Mouse (Mus musculus) adipocyte (in vitro differentiated cells): Measurements from ENCODE around the gene Jmjd8.
A peak's percentile ranks its signal among the peaks of the same experiment; 100 is the strongest.
"Not testable (repeated sequence)": the region's sequence is repeated elsewhere in the genome, so short reads cannot be mapped to it uniquely, and the experiment has no call there.

Source experiments
- DNase-seq: peaks from one replicate; pipeline ENCODE4 v3.0.0-alpha.2; 2016; ENCODE audit warnings: low spot score

The Jmjd8 gene

GRCm38 (mm10) chr17:25828712-25829557 is at the start of gene Jmjd8:
Jmjd8 (plus strand) TSS chr17:25828867.
- DNase-seq, result peak; percentile 63

GRCm38 (mm10) chr17:25781339-25781738 is 47.3 kb upstream of the Jmjd8 start:
- no peak for DNase-seq

- no peak for DNase-seq
These were observed 45.6 kb upstream of the Jmjd8 start for GRCm38 (mm10) chr17:25783086-25783485.

- DNase-seq, result no peak
These were observed 44.6 kb upstream of the Jmjd8 start for GRCm38 (mm10) chr17:25783861-25784574.

- peak; percentile 98 for DNase-seq
These were observed 43.4 kb upstream of the Jmjd8 start, which contains the start of gene Haghl for GRCm38 (mm10) chr17:25785281-25785745. Haghl (minus strand) TSS chr17:25785673.

GRCm38 (mm10) chr17:25786280-25786679 is 42.4 kb upstream of the Jmjd8 start, which contains the start of gene Ccdc78:
Ccdc78 (plus strand) TSS chr17:25786580.
- no peak for DNase-seq

- DNase-seq, result no peak
These were observed 41.7 kb upstream of the Jmjd8 start for GRCm38 (mm10) chr17:25786781-25787504.

- no peak for DNase-seq
These were observed 37.3 kb upstream of the Jmjd8 start for GRCm38 (mm10) chr17:25791320-25791842.

GRCm38 (mm10) chr17:25791843-25792527 is 36.7 kb upstream of the Jmjd8 start:
- DNase-seq, result peak; percentile 89

GRCm38 (mm10) chr17:25792615-25793014 is 36.1 kb upstream of the Jmjd8 start, which contains the start of gene Fam173a:
Fam173a (minus strand) TSS chr17:25792901.
- DNase-seq, result peak; percentile 80

- no peak for DNase-seq
These were observed 34.5 kb upstream of the Jmjd8 start for GRCm38 (mm10) chr17:25794197-25794596.

- no peak for DNase-seq
These were observed 33.7 kb upstream of the Jmjd8 start for GRCm38 (mm10) chr17:25794998-25795397.

GRCm38 (mm10) chr17:25795609-25796092 is 33.0 kb upstream of the Jmjd8 start, which contains the start of gene AC134908.4:
AC134908.4 (minus strand) TSS chr17:25795659.
- peak; percentile 92 for DNase-seq

GRCm38 (mm10) chr17:25796211-25796771 is 32.4 kb upstream of the Jmjd8 start:
- DNase-seq, result peak; percentile 32

- DNase-seq, result peak; percentile 78
These were observed 31.7 kb upstream of the Jmjd8 start, which contains the start of gene Metrn for GRCm38 (mm10) chr17:25796951-25797369. Metrn (minus strand) TSS chr17:25797136.

- peak; percentile 88 for DNase-seq
These were observed 27.6 kb upstream of the Jmjd8 start for GRCm38 (mm10) chr17:25801029-25801428.

GRCm38 (mm10) chr17:25802825-25803517 is 25.7 kb upstream of the Jmjd8 start:
- no peak for DNase-seq

GRCm38 (mm10) chr17:25806507-25806906 is 22.2 kb upstream of the Jmjd8 start:
- no peak for DNase-seq

GRCm38 (mm10) chr17:25807452-25807851 is 21.2 kb upstream of the Jmjd8 start:
- not testable (repeated sequence) for DNase-seq

- DNase-seq, result no peak
These were observed 20.6 kb upstream of the Jmjd8 start for GRCm38 (mm10) chr17:25808028-25808427.
